Mouse (Mus musculus) neural tube, embryonic 14.5 days (tissue): Measurements from ENCODE around the gene Armc2. TPM values are rescaled to one million over a fixed set of nuclear protein-coding genes. Genes with fewer than 3 reads are reported as not detected.

ENCODE experiments used
- ATAC-seq: fragments of 200-750 bp; cut with Nextera tagmentation; 2 replicates; pipeline ENCODE4 v1.8.0; 2017; ENCODE audit warnings: low read depth, mild to moderate bottlenecking, moderate TSS enrichment, moderate library complexity
- H3K27ac ChIP-seq: fragments of 300-500 bp; sonication (generic); 2 replicates; pipeline ENCODE4 v1.5.1; 2014; ENCODE audit warnings: low read depth, mild to moderate bottlenecking, control low read depth, low read length, moderate library complexity, mixed read lengths
- H3K27me3 ChIP-seq: fragments of 300-500 bp; sonication (generic); 2 replicates; pipeline ENCODE4 v1.6.1; 2014; ENCODE audit warnings: low read length; ENCODE audit not compliant: control insufficient read depth, insufficient read depth
- H3K36me3 ChIP-seq: fragments of 300-500 bp; sonication (generic); 2 replicates; pipeline ENCODE4 v1.6.1; 2014; ENCODE audit warnings: low read length, mixed read lengths; ENCODE audit not compliant: control insufficient read depth, insufficient read depth
- H3K4me1 ChIP-seq: fragments of 300-500 bp; sonication (generic); 2 replicates; pipeline ENCODE4 v1.6.1; 2014; ENCODE audit warnings: low read length; ENCODE audit not compliant: control insufficient read depth, insufficient read depth
- H3K4me2 ChIP-seq: fragments of 300-500 bp; sonication (generic); 2 replicates; pipeline ENCODE4 v1.6.1; 2014; ENCODE audit warnings: mild to moderate bottlenecking, low read depth, low read length, control low read depth
- H3K4me3 ChIP-seq: fragments of 300-500 bp; sonication (generic); 2 replicates; pipeline ENCODE4 v1.5.1; 2014; ENCODE audit warnings: low read depth, low read length, control low read depth, mixed read lengths
- H3K9ac ChIP-seq: fragments of 300-500 bp; sonication (generic); replicated peaks from 2 replicates; pipeline ENCODE4 v1.6.1; 2014; ENCODE audit warnings: low read depth, mild to moderate bottlenecking, control low read depth, low read length, mixed read lengths
- H3K9me3 ChIP-seq: fragments of 300-500 bp; sonication (generic); 2 replicates; pipeline ENCODE4 v1.6.1; 2016; ENCODE audit warnings: low read length; ENCODE audit not compliant: control insufficient read depth
- WGBS: fragments of 180-500 bp; shearing (Covaris S2); extraction: QIAGEN DNeasy Blood & Tissue Kit; methylation state at CpG from one replicate; pipeline ENCODE4 v1.1.7; 2014; 5-methylcytosine and 5-hydroxymethylcytosine counted together
- polyA plus RNA-seq: library from polyadenylated mRNA; unstranded; fragments of >200 nt; fragmentation: Nextera tagmentation; extraction: Ambion mirVana; gene quantifications from 2 replicates; pipeline ENCODE4 v1.2.1, GENCODE M21; 2014

Armc2 gene
- polyA plus RNA-seq, 1 experiment from 2014 or later = 13.1 TPM

GRCm38 (mm10) chr10:41866069-41866837 lies 152.0 kb downstream of the Armc2 start:
- 0 out of 2 replicates have a peak, but pooled peaks have one; percentile 38 for ATAC-seq
- no peaks in the 10 kb centered on the region for H3K9me3 ChIP-seq
- no peaks in the 10 kb centered on the region for H3K36me3 ChIP-seq
- H3K9ac ChIP-seq = no peak overlapping the region
- 0 out of 2 replicates have a peak, but pooled peaks cover 6% of the 10 kb centered on the region for H3K4me1 ChIP-seq
- no peak overlapping the region for H3K27ac ChIP-seq
- no peak overlapping the region for H3K4me2 ChIP-seq
- no peaks in the 10 kb centered on the region for H3K27me3 ChIP-seq
- WGBS = 76% methylated on average over 3 of the region's 3 CpGs
- no peak overlapping the region for H3K4me3 ChIP-seq

Other genes starting within 250 kb of the Armc2 start
- gene Cep57l1, start 208.6 kb downstream of the Armc2 start, polyA plus RNA-seq = 15.7 and 15.8 TPM in 2 replicates
- 30.6 and 39.8 TPM in 2 replicates for gene Sesn1, start 208.5 kb downstream of the Armc2 start, polyA plus RNA-seq